Mouse (Mus musculus): ENCODE results near the gene Vsig8.

GRCm38 (mm10) chr1:172584271-172584670 is 28.5 kb downstream of the Vsig8 start:
- no peak for TF ChIP-seq POLR2A (IDR thresholded peaks at IDR 0.05; ENCODE audit: control insufficient read depth, extremely low read depth, insufficient read depth, low read length, poor library complexity)
- no peak for TF ChIP-seq CTCF (IDR thresholded peaks at IDR 0.05; ENCODE audit: borderline replicate concordance, control insufficient read depth, extremely low read depth, insufficient read depth, low read length, poor library complexity)
